Mouse (Mus musculus) lung, adult 2 months (tissue): ENCODE measurements at regions not wholly inside any gene's neighbourhood (a gene's known extent, or its start where the extent isn't known, plus 50 kb on each side); places are given as distances from the start of the nearest gene placed in this dataset.
A peak's percentile ranks its signal among the peaks of the same experiment; 100 is the strongest.

Experiments
- CTCF ChIP-seq: fragments of 200-500 bp; IDR thresholded peaks from 2 replicates; pipeline ENCODE4 v1.5.1; 2011; ENCODE audit warnings: mild to moderate bottlenecking, low read length, control low read depth; ENCODE audit not compliant: insufficient read depth
- POLR2A ChIP-seq: fragments of 200-500 bp; IDR thresholded peaks from 2 replicates; pipeline ENCODE4 v1.6.1; 2011; ENCODE audit warnings: low read depth, mild to moderate bottlenecking, control low read depth, low read length, borderline replicate concordance; ENCODE audit errors: extremely low read depth

- TF ChIP-seq CTCF (peak; percentile 97), POLR2A (no peak)
Measured at GRCm38 (mm10) chr15:11753216-11753615, 153.9 kb downstream of the Npr3 start.
